Mouse (Mus musculus): ENCODE data around the gene Osbpl9.

Osbpl9 gene

GRCm38 (mm10) chr4:109134955-109135354 lies 67.1 kb downstream of the Osbpl9 start:
- in situ Hi-C loops (cut with MseI, MboI), result no loop called here

- in situ Hi-C loops (cut with MseI, MboI), result no loop called here
Measured at GRCm38 (mm10) chr4:109131256-109131872, 70.7 kb downstream of the Osbpl9 start.

GRCm38 (mm10) chr4:109128971-109129370 lies 73.1 kb downstream of the Osbpl9 start:
- in situ Hi-C loops (cut with MseI, MboI), result no loop called here

GRCm38 (mm10) chr4:109128017-109128416 lies 74.1 kb downstream of the Osbpl9 start:
- in situ Hi-C loops (cut with MseI, MboI), result no loop called here

- in situ Hi-C loops (cut with MseI, MboI), result no loop called here
Measured at GRCm38 (mm10) chr4:109126834-109127564, 75.1 kb downstream of the Osbpl9 start.

- in situ Hi-C loops (cut with MseI, MboI), result no loop called here
Measured at GRCm38 (mm10) chr4:109125746-109126425, 76.2 kb downstream of the Osbpl9 start.

GRCm38 (mm10) chr4:109122830-109123555 lies 79.1 kb downstream of the Osbpl9 start:
- in situ Hi-C loops (cut with MseI, MboI), result no loop called here

- in situ Hi-C loops (cut with MseI, MboI), result no loop called here
Measured at GRCm38 (mm10) chr4:109120735-109121134, 81.3 kb downstream of the Osbpl9 start.

GRCm38 (mm10) chr4:109119641-109120125 lies 82.4 kb downstream of the Osbpl9 start:
- in situ Hi-C loops (cut with MseI, MboI), result no loop called here

- in situ Hi-C loops (cut with MseI, MboI), result no loop called here
Measured at GRCm38 (mm10) chr4:109118327-109118659, 83.8 kb downstream of the Osbpl9 start.

GRCm38 (mm10) chr4:109117596-109118326 lies 84.3 kb downstream of the Osbpl9 start:
- in situ Hi-C loops (cut with MseI, MboI), result no loop called here

GRCm38 (mm10) chr4:109116938-109117337 lies 85.1 kb downstream of the Osbpl9 start:
- in situ Hi-C loops (cut with MseI, MboI), result no loop called here

- in situ Hi-C loops (cut with MseI, MboI), result no loop called here
Measured at GRCm38 (mm10) chr4:109116494-109116893, 85.6 kb downstream of the Osbpl9 start.

- in situ Hi-C loops (cut with MseI, MboI), result no loop called here
Measured at GRCm38 (mm10) chr4:109115742-109116141, 86.3 kb downstream of the Osbpl9 start.

GRCm38 (mm10) chr4:109114308-109114707 lies 87.8 kb downstream of the Osbpl9 start:
- in situ Hi-C loops (cut with MseI, MboI), result no loop called here

- in situ Hi-C loops (cut with MseI, MboI), result no loop called here
Measured at GRCm38 (mm10) chr4:109112915-109113505, 89.1 kb downstream of the Osbpl9 start.

GRCm38 (mm10) chr4:109110978-109111377 lies 91.1 kb downstream of the Osbpl9 start:
- in situ Hi-C loops (cut with MseI, MboI), result no loop called here

GRCm38 (mm10) chr4:109109686-109110085 lies 92.4 kb downstream of the Osbpl9 start:
- in situ Hi-C loops (cut with MseI, MboI), result no loop called here

GRCm38 (mm10) chr4:109109012-109109411 lies 93.1 kb downstream of the Osbpl9 start:
- in situ Hi-C loops (cut with MseI, MboI), result no loop called here

- in situ Hi-C loops (cut with MseI, MboI), result no loop called here
Measured at GRCm38 (mm10) chr4:109106594-109106993, 95.5 kb downstream of the Osbpl9 start.

GRCm38 (mm10) chr4:109106034-109106433 lies 96.0 kb downstream of the Osbpl9 start:
- in situ Hi-C loops (cut with MseI, MboI), result no loop called here
